Mouse (Mus musculus): ENCODE measurements around the gene Rsbn1.

DNA sequence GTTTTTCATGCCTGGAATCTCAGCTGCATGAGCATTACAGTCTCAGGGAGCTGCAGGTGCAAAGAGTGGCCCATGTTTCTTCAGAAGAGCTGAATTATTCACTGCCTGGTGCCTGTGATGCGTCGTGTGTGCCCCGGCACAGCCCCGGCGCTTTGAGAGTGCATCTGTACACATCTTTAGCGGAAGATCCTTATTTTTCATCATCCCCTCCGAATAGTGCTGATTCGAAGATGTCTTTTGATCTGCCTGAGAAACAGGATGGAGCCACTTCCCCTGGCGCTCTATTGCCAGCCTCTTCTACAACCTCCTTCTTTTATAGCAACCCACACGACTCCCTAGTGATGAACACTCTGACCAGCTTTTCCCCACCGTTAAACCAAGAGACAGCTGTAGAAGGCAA lies 28.0 kb upstream of the Rsbn1 start:
- TF ChIP-seq GATA1 (IDR thresholded peaks at IDR 0.05; ENCODE audit: borderline replicate concordance, low read length) (no peak), FLI1 (IDR thresholded peaks at IDR 0.05; ENCODE audit: low read length) (no peak)

Measured in megakaryocyte, embryonic 14.5 days (primary cell).